Mouse (Mus musculus) forebrain, embryonic 15.5 days (tissue): ENCODE data around the gene Ugt1a1. TPM values are rescaled to one million over a fixed set of nuclear protein-coding genes. Genes with fewer than 3 reads are reported as not detected.

ENCODE experiments used
- ATAC-seq: fragments of 200-750 bp; cut with Nextera tagmentation; replicated peaks from 2 replicates; pipeline ENCODE4 v1.8.0; 2017; ENCODE audit warnings: mild to moderate bottlenecking, moderate TSS enrichment, moderate library complexity
- H3K27ac ChIP-seq: fragments of 300-500 bp; sonication (generic); replicated peaks from 2 replicates; pipeline ENCODE4 v1.5.1; 2015; ENCODE audit warnings: mild to moderate bottlenecking, inconsistent platforms
- H3K27me3 ChIP-seq: fragments of 300-500 bp; sonication (generic); 2 replicates; pipeline ENCODE4 v1.6.1; 2015; ENCODE audit warnings: inconsistent platforms
- H3K36me3 ChIP-seq: fragments of 300-500 bp; sonication (generic); 2 replicates; pipeline ENCODE4 v1.6.1; 2015; ENCODE audit warnings: mild to moderate bottlenecking, inconsistent platforms
- H3K4me1 ChIP-seq: fragments of 300-500 bp; sonication (generic); 2 replicates; pipeline ENCODE4 v1.6.1; 2015; ENCODE audit warnings: inconsistent platforms
- H3K4me2 ChIP-seq: fragments of 300-500 bp; sonication (generic); replicated peaks from 2 replicates; pipeline ENCODE4 v1.6.1; 2015; ENCODE audit warnings: mild to moderate bottlenecking, inconsistent platforms
- H3K4me3 ChIP-seq: fragments of 300-500 bp; sonication (generic); 2 replicates; pipeline ENCODE4 v1.5.1; 2015; ENCODE audit warnings: mild to moderate bottlenecking, inconsistent platforms
- H3K9ac ChIP-seq: fragments of 300-500 bp; sonication (generic); replicated peaks from 2 replicates; pipeline ENCODE4 v1.6.1; 2015; ENCODE audit warnings: mild to moderate bottlenecking, inconsistent platforms
- H3K9me3 ChIP-seq: fragments of 300-500 bp; sonication (generic); 2 replicates; pipeline ENCODE4 v1.6.1; 2016; ENCODE audit warnings: inconsistent platforms
- WGBS: fragments of 180-500 bp; shearing (Covaris S2); methylation state at CpG from one replicate; pipeline ENCODE4 v1.1.7; 2015; ENCODE audit warnings: mixed read lengths; 5-methylcytosine and 5-hydroxymethylcytosine counted together
- polyA plus RNA-seq: library from polyadenylated mRNA; unstranded; fragments of >200 nt; fragmentation: Nextera tagmentation; extraction: Ambion mirVana; gene quantifications from 2 replicates; pipeline ENCODE4 v1.2.1, GENCODE M21; 2015

The Ugt1a1 gene
- polyA plus RNA-seq, 1 experiment from 2014 or later, result not detected

- Histone ChIP-seq H3K4me1 (no peaks in the 10 kb centered on the region), H3K9me3 (peaks cover 43% of the 10 kb centered on the region), H3K27me3 (no peaks in the 10 kb centered on the region), H3K4me2 (no peak overlapping the region), H3K27ac (no peak overlapping the region), H3K36me3 (peaks cover 11% of the 10 kb centered on the region), H3K4me3 (no peak overlapping the region), H3K9ac (no peak overlapping the region)
- 82% methylated on average over 13 of the region's 13 CpGs for WGBS
- ATAC-seq, result no peak
These were observed 44.4 kb downstream of the Ugt1a1 start for GRCm38 (mm10) chr1:88255989-88256754.

DNA sequence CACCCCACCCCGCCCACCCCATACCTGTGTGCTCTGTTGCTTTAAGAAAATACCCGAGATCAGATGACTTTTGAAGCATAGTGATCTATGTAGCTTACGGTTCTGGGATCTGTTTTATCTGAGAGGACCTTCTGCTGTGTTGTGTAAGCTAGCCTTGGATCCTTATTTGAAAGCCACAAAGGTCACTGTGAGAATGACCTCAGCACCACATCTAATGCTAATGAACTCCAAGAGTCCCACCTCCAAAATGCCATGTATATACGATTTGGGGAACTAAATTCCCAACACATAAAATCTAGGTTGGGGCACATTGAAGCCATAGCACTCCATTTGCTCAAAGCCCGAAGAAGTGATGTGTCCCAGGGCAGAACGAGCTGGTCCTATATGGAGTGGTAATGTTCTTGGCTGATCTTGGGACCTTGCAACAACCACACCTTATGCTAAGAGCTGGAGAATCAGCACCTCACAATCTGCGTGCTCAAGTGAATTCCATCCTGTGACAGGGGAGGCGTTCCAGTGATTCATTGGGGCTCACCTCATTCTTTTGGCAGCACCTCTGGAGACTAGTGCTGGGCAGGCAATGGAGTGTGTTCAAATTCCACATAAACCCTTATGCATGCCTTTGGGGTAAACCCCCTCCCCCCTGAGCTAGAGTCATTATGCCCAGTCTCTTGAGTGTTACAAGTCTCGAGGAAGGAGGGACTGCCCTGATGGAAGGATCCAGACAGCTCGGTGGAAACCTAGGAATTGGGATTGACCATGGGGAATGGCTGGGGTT, 45.3 kb downstream of the Ugt1a1 start:
- Histone ChIP-seq H3K27me3 (no peaks in the 10 kb centered on the region), H3K27ac (no peak overlapping the region), H3K9me3 (peaks cover 41% of the 10 kb centered on the region), H3K4me3 (no peak overlapping the region), H3K4me2 (no peak overlapping the region), H3K36me3 (peaks cover 19% of the 10 kb centered on the region), H3K4me1 (no peaks in the 10 kb centered on the region), H3K9ac (no peak overlapping the region)
- no peak for ATAC-seq
- WGBS, result 82% methylated on average over 10 of the region's 10 CpGs

DNA sequence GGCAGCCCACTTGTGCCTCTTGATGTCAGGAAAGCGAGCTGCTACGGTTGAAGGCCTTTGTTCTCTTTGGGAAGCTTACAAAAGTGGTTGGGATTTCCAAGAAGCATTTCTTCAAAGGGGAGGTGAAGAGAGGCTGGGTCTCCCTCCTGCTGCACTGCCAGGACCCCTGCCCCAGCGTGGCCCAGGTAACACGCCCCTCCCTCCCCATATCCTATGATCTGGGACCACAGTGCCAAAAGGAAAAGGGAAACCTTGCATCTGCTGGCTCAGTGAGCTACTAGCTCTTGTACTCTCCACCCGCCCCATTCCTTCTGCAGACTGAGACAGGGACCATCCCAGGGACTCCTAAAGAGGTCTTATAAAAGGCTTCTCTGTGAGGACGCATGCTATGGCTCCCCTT, 45.9 kb downstream of the Ugt1a1 start:
- Histone ChIP-seq H3K27ac (no peak overlapping the region), H3K4me2 (no peak overlapping the region), H3K27me3 (no peaks in the 10 kb centered on the region), H3K36me3 (peaks cover 25% of the 10 kb centered on the region), H3K9ac (no peak overlapping the region), H3K4me1 (no peaks in the 10 kb centered on the region), H3K9me3 (peaks cover 35% of the 10 kb centered on the region), H3K4me3 (no peak overlapping the region)
- WGBS, result 82% methylated on average over 6 of the region's 6 CpGs
- ATAC-seq, result no peak

DNA sequence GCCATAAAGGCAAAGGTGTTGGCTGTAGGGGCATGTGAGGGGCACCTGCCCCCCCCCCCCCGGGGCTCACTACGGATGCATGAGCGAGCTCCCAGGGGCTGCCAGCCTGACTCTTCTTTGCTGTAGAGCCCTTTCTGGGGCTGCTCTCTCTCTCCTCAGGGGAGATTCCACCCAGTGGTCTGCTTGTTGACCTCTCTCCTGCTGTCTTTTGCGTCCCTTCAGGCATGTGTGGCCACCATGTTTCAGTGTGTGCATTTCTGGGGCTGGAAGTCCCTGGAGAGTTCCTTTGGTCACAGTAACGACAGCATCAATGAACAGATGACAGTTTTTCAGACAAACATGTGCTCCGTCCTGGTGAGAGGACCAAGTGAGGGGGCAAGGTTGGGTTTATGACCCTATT, 46.6 kb downstream of the Ugt1a1 start:
- Histone ChIP-seq H3K4me1 (no peaks in the 10 kb centered on the region), H3K36me3 (peaks cover 32% of the 10 kb centered on the region), H3K9me3 (peaks cover 32% of the 10 kb centered on the region), H3K4me3 (no peak overlapping the region), H3K27me3 (no peaks in the 10 kb centered on the region), H3K9ac (no peak overlapping the region), H3K4me2 (no peak overlapping the region), H3K27ac (no peak overlapping the region)
- ATAC-seq, result no peak
- whole genome bisulfite sequencing, result 74% methylated on average over 6 of the region's 6 CpGs

GRCm38 (mm10) chr1:88258881-88259642, 47.3 kb downstream of the Ugt1a1 start:
- ATAC-seq, result peak; percentile 2
- Histone ChIP-seq H3K27me3 (no peaks in the 10 kb centered on the region), H3K4me3 (no peak overlapping the region), H3K9ac (no peak overlapping the region), H3K27ac (no peak overlapping the region), H3K36me3 (peaks cover 39% of the 10 kb centered on the region), H3K9me3 (peaks cover 27% of the 10 kb centered on the region), H3K4me1 (no peaks in the 10 kb centered on the region), H3K4me2 (no peak overlapping the region)
- 81% methylated on average over 8 of the region's 8 CpGs for WGBS

DNA sequence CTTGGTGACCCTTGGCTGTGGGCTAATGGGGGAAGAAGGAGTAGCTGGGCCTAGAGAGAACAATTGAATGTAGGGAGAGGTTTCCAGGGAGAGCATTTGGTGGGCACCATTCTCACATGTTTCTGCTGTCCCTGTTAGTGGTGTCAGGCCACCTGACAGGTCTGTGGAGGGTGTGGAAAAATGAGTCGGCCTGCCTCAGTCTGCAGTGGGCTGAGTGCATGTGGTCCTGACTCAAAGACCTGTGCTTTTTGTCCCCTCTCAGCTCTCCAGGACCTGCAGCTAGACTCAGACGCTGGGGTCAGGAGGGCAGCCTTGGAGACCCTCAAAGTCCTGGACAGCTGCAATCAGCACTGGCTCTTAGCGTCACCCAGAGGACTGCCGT, 47.9 kb downstream of the Ugt1a1 start:
- Histone ChIP-seq H3K9me3 (peaks cover 23% of the 10 kb centered on the region), H3K4me3 (no peak overlapping the region), H3K27ac (no peak overlapping the region), H3K4me1 (no peaks in the 10 kb centered on the region), H3K9ac (no peak overlapping the region), H3K4me2 (no peak overlapping the region), H3K36me3 (peaks cover 45% of the 10 kb centered on the region), H3K27me3 (no peaks in the 10 kb centered on the region)
- WGBS, result 82% methylated on average over 4 of the region's 4 CpGs
- peak; percentile 4; the same call in 1 of the 2 replicates for ATAC-seq

- Histone ChIP-seq H3K9ac (no peak overlapping the region), H3K27me3 (no peaks in the 10 kb centered on the region), H3K36me3 (peaks cover 49% of the 10 kb centered on the region), H3K4me2 (no peak overlapping the region), H3K4me1 (no peaks in the 10 kb centered on the region), H3K27ac (no peak overlapping the region), H3K4me3 (no peak overlapping the region), H3K9me3 (peaks cover 18% of the 10 kb centered on the region)
- 86% methylated on average over 6 of the region's 6 CpGs for WGBS
- peak; percentile 1; the same call in 1 of the 2 replicates for ATAC-seq
These were observed 48.4 kb downstream of the Ugt1a1 start for GRCm38 (mm10) chr1:88260114-88260513.

DNA sequence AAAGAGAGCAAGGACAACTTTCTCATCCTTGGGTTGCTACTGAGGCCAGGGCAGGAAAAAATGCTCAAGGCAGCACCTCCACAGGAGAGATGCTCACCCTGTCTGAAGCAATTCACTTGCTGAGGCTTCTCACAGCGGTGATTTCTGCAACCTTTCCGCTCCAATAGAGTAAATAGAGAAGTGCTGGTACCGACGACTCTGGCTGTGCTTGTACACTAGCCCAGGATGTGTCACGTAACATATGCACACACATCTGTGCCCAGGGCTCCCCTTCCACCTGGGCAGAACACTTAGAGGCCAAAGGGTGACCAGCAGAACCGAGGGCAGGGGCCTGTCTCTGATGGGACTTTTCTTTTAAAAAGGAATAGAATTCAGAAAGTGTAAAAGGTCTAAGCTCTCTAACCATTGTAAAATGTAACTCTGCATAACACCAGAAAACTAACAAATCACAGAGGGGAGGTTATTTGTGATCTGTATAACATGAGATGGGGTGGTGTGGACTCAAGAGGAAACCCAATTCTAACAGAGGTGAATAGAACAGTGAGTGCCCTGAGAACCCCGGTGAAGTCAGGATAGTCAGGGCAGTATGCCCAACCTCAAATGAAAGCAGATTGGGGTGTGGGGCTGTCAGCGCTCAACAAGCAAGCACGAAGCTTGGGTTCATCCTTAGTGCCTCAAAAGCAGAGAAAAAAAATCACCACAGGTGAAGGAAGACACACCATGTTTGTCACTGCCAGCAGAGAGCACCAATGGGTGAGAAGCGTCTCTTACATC, 49.0 kb downstream of the Ugt1a1 start:
- Histone ChIP-seq H3K4me1 (no peaks in the 10 kb centered on the region), H3K9ac (no peak overlapping the region), H3K9me3 (peaks cover 12% of the 10 kb centered on the region), H3K27me3 (no peaks in the 10 kb centered on the region), H3K36me3 (peaks cover 56% of the 10 kb centered on the region), H3K4me3 (no peak overlapping the region), H3K4me2 (no peak overlapping the region), H3K27ac (no peak overlapping the region)
- 83% methylated on average over 10 of the region's 10 CpGs for WGBS
- ATAC-seq, result no peak

GRCm38 (mm10) chr1:88261706-88262105, 49.9 kb downstream of the Ugt1a1 start:
- H3K27ac ChIP-seq, result no peak overlapping the region
- peaks cover 65% of the 10 kb centered on the region for H3K36me3 ChIP-seq
- no peaks in the 10 kb centered on the region for H3K27me3 ChIP-seq
- H3K4me2 ChIP-seq, result no peak overlapping the region
- H3K4me1 ChIP-seq, result no peaks in the 10 kb centered on the region
- no peak for ATAC-seq
- H3K4me3 ChIP-seq, result no peak overlapping the region
- 90% methylated on average over 7 of the region's 7 CpGs for WGBS
- H3K9ac ChIP-seq, result no peak overlapping the region
- 0 out of 2 replicates have a peak, but pooled peaks cover 5% of the 10 kb centered on the region for H3K9me3 ChIP-seq

DNA sequence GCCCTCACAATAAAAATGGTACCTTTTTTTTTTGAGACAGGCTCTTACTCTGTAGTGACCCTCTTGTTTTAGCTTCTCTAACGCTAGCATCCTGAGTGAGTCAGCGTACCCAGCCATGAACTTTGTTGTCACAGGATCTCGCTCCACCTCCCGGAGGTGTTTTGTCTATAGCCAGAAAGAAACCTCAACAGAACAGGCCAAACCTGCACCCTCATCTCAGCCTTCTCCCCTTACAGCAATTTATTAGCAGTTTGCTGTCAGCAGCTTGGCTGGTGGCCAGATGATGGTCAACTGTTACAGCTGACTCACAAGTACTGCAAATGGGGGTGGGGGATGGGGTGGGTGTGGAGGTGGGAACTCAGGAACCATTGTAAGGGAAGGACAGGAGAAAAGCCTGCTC, 50.5 kb downstream of the Ugt1a1 start:
- 85% methylated on average over 4 of the region's 4 CpGs for WGBS
- Histone ChIP-seq H3K9ac (no peak overlapping the region), H3K4me1 (no peaks in the 10 kb centered on the region), H3K27me3 (no peaks in the 10 kb centered on the region), H3K36me3 (peaks cover 71% of the 10 kb centered on the region), H3K9me3 (0 out of 2 replicates have a peak, but pooled peaks cover 5% of the 10 kb centered on the region), H3K4me2 (no peak overlapping the region), H3K4me3 (no peak overlapping the region), H3K27ac (no peak overlapping the region)
- ATAC-seq, result no peak

DNA sequence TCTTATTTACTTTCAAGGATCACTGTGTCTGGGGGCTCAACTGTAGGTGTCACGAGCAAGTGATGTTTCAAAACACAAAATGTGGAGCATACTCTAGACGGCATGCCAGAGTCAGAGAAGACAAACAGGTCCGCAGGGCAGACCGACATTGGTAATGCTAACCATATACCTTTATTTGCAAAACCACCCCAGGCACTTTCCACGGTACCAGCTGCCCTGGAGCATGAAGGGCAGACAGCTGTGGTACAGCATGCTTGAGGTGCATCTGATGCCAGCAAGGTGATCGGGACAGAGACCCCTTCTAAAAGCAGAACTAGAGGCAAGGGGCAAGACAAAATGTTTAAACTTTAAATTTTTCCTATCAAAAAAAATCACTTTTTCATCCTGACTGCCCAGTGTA, 51.2 kb downstream of the Ugt1a1 start:
- ATAC-seq, result no peak
- no peaks in the 10 kb centered on the region for H3K9me3 ChIP-seq
- no peak overlapping the region for H3K27ac ChIP-seq
- no peak overlapping the region for H3K4me3 ChIP-seq
- no peak overlapping the region for H3K9ac ChIP-seq
- H3K4me1 ChIP-seq, result no peaks in the 10 kb centered on the region
- no peak overlapping the region for H3K4me2 ChIP-seq
- H3K36me3 ChIP-seq, result peaks cover 78% of the 10 kb centered on the region
- H3K27me3 ChIP-seq, result no peaks in the 10 kb centered on the region
- 75% methylated on average over 6 of the region's 6 CpGs for WGBS
